Mouse (Mus musculus) brain, embryonic 14.5 days (tissue): ENCODE data around the gene Pp2d1. TPM values are rescaled to one million over a fixed set of nuclear protein-coding genes. Genes with fewer than 3 reads are reported as not detected.
"Not testable (repeated sequence)": the region's sequence is repeated elsewhere in the genome, so short reads cannot be mapped to it uniquely, and the experiment has no call there.

Experiments used
- DNase-seq: peaks from one replicate; pipeline ENCODE4 v3.0.0-alpha.2; 2011; ENCODE audit warnings: low read depth
- CTCF ChIP-seq: fragments of 200-500 bp; IDR thresholded peaks from 2 replicates; pipeline ENCODE4 v1.5.1; 2012; ENCODE audit warnings: inconsistent platforms, mild to moderate bottlenecking, moderate library complexity, borderline replicate concordance; ENCODE audit not compliant: insufficient read depth, insufficient read length; ENCODE audit errors: extremely low read depth
- POLR2A ChIP-seq: fragments of 200-500 bp; IDR thresholded peaks from 2 replicates; pipeline ENCODE4 v1.6.1; 2012; ENCODE audit warnings: mild to moderate bottlenecking, inconsistent platforms, borderline replicate concordance; ENCODE audit not compliant: poor library complexity, insufficient read depth, insufficient read length, severe bottlenecking; ENCODE audit errors: extremely low read depth
- polyA plus RNA-seq: library from polyadenylated mRNA; depleted of rRNA; stranded (reverse); fragments of >200 nt; gene quantifications from 2 replicates; pipeline ENCODE4 v1.2.3, GENCODE M21; 2012

Pp2d1 gene
- polyA plus RNA-seq, 1 experiment, result 0.03 TPM

- TF ChIP-seq POLR2A, result no peak
- TF ChIP-seq CTCF, result no peak
- no peak for DNase-seq
Measured at GRCm38 (mm10) chr17:53573019-53573556, 33.8 kb upstream of the Pp2d1 start.

DNA sequence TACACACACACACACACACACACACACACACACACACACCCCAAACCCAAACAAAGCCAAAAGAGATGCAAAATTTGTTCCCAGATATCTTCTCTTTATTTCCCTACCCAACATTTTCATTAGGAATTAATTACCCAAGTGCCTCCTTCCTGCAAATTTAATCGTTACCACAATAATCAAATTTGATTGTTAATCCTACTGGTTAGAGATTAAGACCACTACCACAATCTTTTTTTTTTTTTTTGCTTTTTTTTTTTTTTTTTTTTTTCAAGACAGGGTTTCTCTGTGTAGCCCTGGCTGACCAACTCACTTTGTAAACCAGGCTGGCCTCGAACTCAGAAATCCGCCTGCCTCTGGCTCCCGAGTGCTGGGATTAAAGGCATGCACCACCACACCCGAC is 31.7 kb upstream of the Pp2d1 start:
- DNase-seq, result not testable (repeated sequence)

- DNase-seq, result peak; percentile 20
- TF ChIP-seq CTCF, result no peak
- TF ChIP-seq POLR2A, result no peak
Measured at GRCm38 (mm10) chr17:53570361-53570875, 31.2 kb upstream of the Pp2d1 start.

- peak; percentile 80 for DNase-seq
- no peak for TF ChIP-seq CTCF
- TF ChIP-seq POLR2A, result no peak
Measured at GRCm38 (mm10) chr17:53569829-53570228, 30.6 kb upstream of the Pp2d1 start.

- DNase-seq, result peak; percentile 28
Measured at GRCm38 (mm10) chr17:53568734-53569386, 29.6 kb upstream of the Pp2d1 start.

GRCm38 (mm10) chr17:53568118-53568517 is 28.9 kb upstream of the Pp2d1 start:
- TF ChIP-seq POLR2A (peak; percentile 40; the same call in 1 of the 2 replicates), CTCF (no peak)
- DNase-seq, result peak; percentile 93

More at GRCm38 (mm10) chr17:53568734-53569386, 29.6 kb upstream of the Pp2d1 start:
- TF ChIP-seq POLR2A (no peak), CTCF (no peak)

DNA sequence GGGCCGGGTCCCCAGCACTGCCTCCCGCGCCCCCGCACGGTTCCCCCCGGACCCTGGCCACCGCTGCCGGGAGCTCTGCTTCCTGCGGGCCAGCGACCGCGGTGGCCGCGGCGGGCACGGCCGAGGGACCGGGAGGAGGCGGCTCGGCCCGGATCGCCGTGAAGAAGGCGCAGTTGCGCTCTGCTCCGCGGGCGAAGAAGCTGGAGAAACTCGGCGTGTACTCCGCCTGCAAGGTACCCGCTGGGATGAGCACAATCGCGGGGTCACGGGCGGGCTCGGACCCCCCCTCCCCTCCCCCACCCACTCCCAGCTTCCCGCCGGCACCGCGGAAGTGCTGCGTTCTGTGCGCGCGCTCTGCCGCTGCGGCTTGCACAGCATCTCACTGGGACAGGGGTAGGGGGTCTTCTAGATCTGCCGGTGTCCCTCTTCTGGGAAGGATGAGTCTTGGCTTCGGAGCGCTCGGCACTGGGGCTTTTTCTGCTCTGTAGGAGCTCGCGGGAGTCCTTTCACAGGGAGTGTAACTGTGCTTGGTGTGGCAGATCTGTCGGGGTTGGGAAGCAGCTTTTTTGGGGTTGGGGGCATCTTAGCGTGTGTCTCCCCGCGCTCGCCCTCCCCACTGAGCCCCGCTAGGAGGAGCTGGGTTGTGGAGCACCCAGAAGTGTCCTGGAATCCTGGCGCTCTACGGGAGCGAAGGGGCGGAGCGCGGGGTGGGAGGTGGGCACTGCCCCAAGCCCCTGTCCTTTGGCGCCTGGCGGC is 28.3 kb upstream of the Pp2d1 start:
- peak; percentile 80 for DNase-seq
- TF ChIP-seq CTCF (no peak), POLR2A (peak; percentile 32; the same call in 1 of the 2 replicates)

- TF ChIP-seq CTCF, result peak; percentile 27; the same call in 1 of the 2 replicates
- peak; percentile 63 for TF ChIP-seq POLR2A
- DNase-seq, result peak; percentile 85
Measured at GRCm38 (mm10) chr17:53566919-53567345, 27.7 kb upstream of the Pp2d1 start.

GRCm38 (mm10) chr17:53566161-53566918 is 27.1 kb upstream of the Pp2d1 start, which contains the start of gene Kat2b:
Gene Kat2b (plus strand): TSS chr17:53566861.
- DNase-seq, result peak; percentile 79
- TF ChIP-seq CTCF (no peak), POLR2A (no peak)

- DNase-seq, result no peak
- no peak for TF ChIP-seq CTCF
- TF ChIP-seq POLR2A, result no peak
Measured at GRCm38 (mm10) chr17:53564837-53565236, 25.6 kb upstream of the Pp2d1 start.
